Mouse (Mus musculus) mouse trophoblast stem cell (cell line): ENCODE measurements around the gene C1qc.

Experiments
- in situ Hi-C, 2 experiments: fragments of 300-500 bp; cut with MseI, MboI; formaldehyde crosslinking; loops; 2 replicates in 1 of 2; 3 replicates in 1 of 2; pipeline ENCODE4 v1.15.1; 2025

Gene C1qc

GRCm38 (mm10) chr4:136892811-136893210 lies at the start of gene C1qc:
Gene C1qc, minus strand, starts transcription at chr4:136893065.
- in situ Hi-C loops: no loop called here

GRCm38 (mm10) chr4:136937935-136938334 lies 45.1 kb upstream of the C1qc start:
- in situ Hi-C loops: no loop called here

- in situ Hi-C loops: no loop called here
Measured at GRCm38 (mm10) chr4:136937344-136937743, 44.5 kb upstream of the C1qc start.

- in situ Hi-C loops: no loop called here
Measured at GRCm38 (mm10) chr4:136934746-136935613, 42.1 kb upstream of the C1qc start.

GRCm38 (mm10) chr4:136930474-136930873 lies 37.6 kb upstream of the C1qc start:
- in situ Hi-C loops: no loop called here

- in situ Hi-C loops: no loop called here
Measured at GRCm38 (mm10) chr4:136928928-136929327, 36.1 kb upstream of the C1qc start.

GRCm38 (mm10) chr4:136925804-136926203 lies 32.9 kb upstream of the C1qc start:
- in situ Hi-C loops: no loop called here

- in situ Hi-C loops: no loop called here
Measured at GRCm38 (mm10) chr4:136924529-136924928, 31.7 kb upstream of the C1qc start.

- in situ Hi-C loops: no loop called here
Measured at GRCm38 (mm10) chr4:136919526-136919925, 26.7 kb upstream of the C1qc start.

GRCm38 (mm10) chr4:136918834-136919233 lies 26.0 kb upstream of the C1qc start:
- in situ Hi-C loops: no loop called here

GRCm38 (mm10) chr4:136917165-136917524 lies 24.3 kb upstream of the C1qc start:
- in situ Hi-C loops: no loop called here

- in situ Hi-C loops: no loop called here
Measured at GRCm38 (mm10) chr4:136916359-136917164, 23.7 kb upstream of the C1qc start.

GRCm38 (mm10) chr4:136912841-136913240 lies 20.0 kb upstream of the C1qc start:
- in situ Hi-C loops: no loop called here

GRCm38 (mm10) chr4:136911804-136912203 lies 18.9 kb upstream of the C1qc start:
- in situ Hi-C loops: no loop called here

- in situ Hi-C loops: no loop called here
Measured at GRCm38 (mm10) chr4:136911211-136911646, 18.4 kb upstream of the C1qc start.

GRCm38 (mm10) chr4:136907809-136908208 lies 14.9 kb upstream of the C1qc start:
- in situ Hi-C loops: no loop called here

- in situ Hi-C loops: no loop called here
Measured at GRCm38 (mm10) chr4:136907033-136907432, 14.2 kb upstream of the C1qc start.

- in situ Hi-C loops: no loop called here
Measured at GRCm38 (mm10) chr4:136904767-136905539, 12.1 kb upstream of the C1qc start.

- in situ Hi-C loops: no loop called here
Measured at GRCm38 (mm10) chr4:136899154-136899553, 6.3 kb upstream of the C1qc start.

- in situ Hi-C loops: no loop called here
Measured at GRCm38 (mm10) chr4:136898637-136899036, 5.8 kb upstream of the C1qc start, which contains the start of gene C1qa. Gene C1qa, minus strand, starts transcription at chr4:136898803.

GRCm38 (mm10) chr4:136898084-136898598 lies 5.3 kb upstream of the C1qc start:
- in situ Hi-C loops: no loop called here

- in situ Hi-C loops: no loop called here
Measured at GRCm38 (mm10) chr4:136896461-136896860, 3.6 kb upstream of the C1qc start.
